Comparison of ENCODE assay signal across 29 mouse cellular contexts in the genomic region with DNA sequence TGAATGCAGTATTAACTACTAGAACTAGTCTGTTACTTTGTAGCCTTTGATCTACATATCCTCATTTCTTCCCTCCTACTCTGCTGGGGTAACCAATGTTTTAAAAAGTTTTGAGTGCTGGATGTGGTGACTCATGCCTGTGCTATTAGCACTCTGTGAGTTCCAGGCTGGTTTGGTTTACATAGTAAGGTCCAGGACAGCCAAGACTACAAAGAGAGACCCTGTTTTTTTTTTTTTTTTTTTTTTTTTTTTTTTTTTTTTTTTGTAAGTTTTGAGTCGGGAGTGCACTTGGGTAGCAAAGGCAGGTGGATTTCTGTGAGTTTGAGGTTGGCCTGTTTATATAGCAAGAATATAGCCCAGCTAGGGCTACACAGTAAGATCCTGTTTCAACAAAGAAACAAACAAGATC. TPM values are rescaled to one million over a fixed set of nuclear protein-coding genes. Genes with fewer than 3 reads are reported as not detected.
DNase-seq lines count a peak whose midpoint lies in the region; ATAC-seq and TF ChIP-seq lines count a peak whose summit lies in the region.
"Had no signal": no experiment of that assay in that cellular context is flagged by ENCODE, and none has a peak within 500 bp of the region (broad histone marks: within the 10 kb centered on the region; RNA-seq: fewer than 3 reads in every experiment).

No protein-coding gene starts in this region.

- no peaks in the 10 kb centered on the region for H3K27me3 ChIP-seq in lung, embryonic 16.5 days (ENCODE audit: control insufficient read depth, insufficient read depth, low read depth, low read length)
- H3K27me3 ChIP-seq in stomach, postnatal 0 days (ENCODE audit: control insufficient read depth, insufficient read depth, low read length): no peaks in the 10 kb centered on the region
- H3K27me3 ChIP-seq: embryonic facial prominence, embryonic 15.5 days; heart, embryonic 12.5 days; hindbrain, embryonic 13.5 days; limb, embryonic 15.5 days; midbrain, embryonic 15.5 days; neural tube, embryonic 15.5 days had no signal

- 0 out of 2 replicates have a peak overlapping the region, but pooled peaks have one; percentile 24 for H3K9ac ChIP-seq in lung, embryonic 16.5 days (ENCODE audit: low read length)
- H3K9ac ChIP-seq in stomach, postnatal 0 days (ENCODE audit: low read length): no peak overlapping the region
- H3K9ac ChIP-seq: embryonic facial prominence, embryonic 15.5 days; forebrain, postnatal 0 days; heart, embryonic 12.5 days; hindbrain, embryonic 13.5 days; limb, embryonic 15.5 days; liver, postnatal 0 days; midbrain, embryonic 15.5 days; neural tube, embryonic 15.5 days had no signal

- TF ChIP-seq CTCF in stomach, postnatal 0 days (IDR thresholded peaks at IDR 0.05; ENCODE audit: low read depth): no peak

- H3K4me2 ChIP-seq in lung, embryonic 16.5 days (ENCODE audit: low read depth, low read length): no peak overlapping the region
- no peak overlapping the region for H3K4me2 ChIP-seq in stomach, postnatal 0 days (replicated peaks; ENCODE audit: low read depth)
- H3K4me2 ChIP-seq: embryonic facial prominence, embryonic 15.5 days; heart, embryonic 12.5 days; hindbrain, embryonic 13.5 days; limb, embryonic 15.5 days; midbrain, embryonic 15.5 days; neural tube, embryonic 15.5 days had no signal

- no peaks in the 10 kb centered on the region for H3K9me3 ChIP-seq in lung, embryonic 16.5 days (ENCODE audit: control insufficient read depth, low read length)
- no peaks in the 10 kb centered on the region for H3K9me3 ChIP-seq in stomach, postnatal 0 days (ENCODE audit: control insufficient read depth, low read length)
- H3K9me3 ChIP-seq: embryonic facial prominence, embryonic 15.5 days; forebrain, embryonic 10.5 days; heart, embryonic 12.5 days; hindbrain, embryonic 13.5 days; limb, embryonic 15.5 days; midbrain, embryonic 15.5 days; neural tube, embryonic 15.5 days had no signal

- no peaks in the 10 kb centered on the region for H3K36me3 ChIP-seq in lung, embryonic 16.5 days (ENCODE audit: control insufficient read depth, insufficient read depth, low read length)
- no peaks in the 10 kb centered on the region for H3K36me3 ChIP-seq in stomach, postnatal 0 days (ENCODE audit: control insufficient read depth, insufficient read depth, low read length)
- H3K36me3 ChIP-seq: embryonic facial prominence, embryonic 15.5 days; forebrain, embryonic 10.5 days; heart, embryonic 12.5 days; hindbrain, embryonic 13.5 days; limb, embryonic 15.5 days; midbrain, embryonic 15.5 days; neural tube, embryonic 15.5 days had no signal

- no peak for TF ChIP-seq EP300 in stomach, postnatal 0 days (optimal IDR thresholded peaks at IDR 0.05)

- no peak overlapping the region for H3K4me3 ChIP-seq in lung, embryonic 16.5 days (ENCODE audit: low read length)
- H3K4me3 ChIP-seq in stomach, postnatal 0 days (ENCODE audit: low read depth, low read length): no peak overlapping the region
- H3K4me3 ChIP-seq: embryonic facial prominence, embryonic 15.5 days; forebrain, embryonic 10.5 days; gastrocnemius, adult 2 months; heart, embryonic 12.5 days; hindbrain, embryonic 13.5 days; layer of hippocampus, adult 2 months; limb, embryonic 15.5 days; midbrain, embryonic 15.5 days; neural tube, embryonic 15.5 days had no signal

- ATAC-seq in lung, embryonic 16.5 days (ENCODE audit: low read depth): peak; percentile 92
- ATAC-seq in stomach, postnatal 0 days (ENCODE audit: low FRiP score, low TSS enrichment): peak; percentile 87
- ATAC-seq: CD4-positive, CD25-positive, alpha-beta regulatory T cell, adult 4 months; forebrain, postnatal 0 days; inflammation-experienced regulatory T-cells, adult 6 months; liver, postnatal 0 days; midbrain, embryonic 15.5 days had no signal

- DNase-seq in lung, postnatal 4 days: no peak
- DNase-seq in NIH3T3 (ENCODE audit: low read depth): peak; percentile 80
- DNase-seq in lung, postnatal 10 days: peak; percentile 33
- DNase-seq in stomach, postnatal 0 days (ENCODE audit: low spot score): peak; percentile 35
- DNase-seq in spleen, postnatal 14 days (ENCODE audit: low spot score in 2 of 2): no peak
- DNase-seq in frontal cortex, postnatal 14 days (ENCODE audit: low spot score in 2 of 2): no peak
- no peak for DNase-seq in left cerebral cortex, adult 11 months (ENCODE audit: low spot score)
- DNase-seq: adrenal gland, adult 8-10 months; cerebellum, adult 11-12 months; cerebellum, postnatal 25 days; forebrain, postnatal 0 days; gastrocnemius, adult 2 months; heart, postnatal 14 days; kidney, postnatal 10 days; liver, postnatal 0 days had no signal

- H3K4me1 ChIP-seq in lung, embryonic 16.5 days (replicated peaks; ENCODE audit: control insufficient read depth, insufficient read depth, low read length): peaks cover 4% of the 10 kb centered on the region
- no peaks in the 10 kb centered on the region for H3K4me1 ChIP-seq in stomach, postnatal 0 days (replicated peaks; ENCODE audit: control insufficient read depth, insufficient read depth)
- H3K4me1 ChIP-seq: embryonic facial prominence, embryonic 15.5 days; forebrain, embryonic 10.5 days; heart, embryonic 12.5 days; hindbrain, embryonic 13.5 days; limb, embryonic 15.5 days; midbrain, embryonic 15.5 days; neural tube, embryonic 15.5 days had no signal

- H3K27ac ChIP-seq in lung, embryonic 16.5 days (ENCODE audit: low read length): peak overlapping the region; percentile 69
- H3K27ac ChIP-seq in stomach, postnatal 0 days (replicated peaks): peak overlapping the region; percentile 74
- H3K27ac ChIP-seq: embryonic facial prominence, embryonic 15.5 days; forebrain, embryonic 10.5 days; gastrocnemius, adult 2 months; hindbrain, embryonic 13.5 days; layer of hippocampus, adult 2 months; limb, embryonic 15.5 days; midbrain, embryonic 15.5 days; neural tube, embryonic 15.5 days had no signal

- 5% methylated on average over 1 of the region's 1 CpGs for WGBS in lung, embryonic 16.5 days
- WGBS in stomach, postnatal 0 days: 5% methylated on average over 1 of the region's 1 CpGs

RNA-seq across cellular contexts. Expression of a gene that starts 7.6 kb away (rescaled TPM):
- polyA plus RNA-seq in lung, embryonic 16.5 days (2015; fragmentation: Nextera tagmentation; extraction: Ambion mirVana): 0.20 and 0.23 TPM in 2 replicates
- polyA plus RNA-seq in stomach, postnatal 0 days (2015; fragmentation: Nextera tagmentation; extraction: Ambion mirVana): 67.6 and 68.0 TPM in 2 replicates
- polyA plus RNA-seq: CD4-positive, CD25-positive, alpha-beta regulatory T cell, adult 4 months; forebrain, embryonic 10.5 days; forebrain, postnatal 0 days; heart, embryonic 12.5 days; hindbrain, embryonic 13.5 days; inflammation-experienced regulatory T-cells, adult 6 months; midbrain, embryonic 15.5 days; neural tube, embryonic 15.5 days; spleen, adult 2 months had no signal

RNA-seq across cellular contexts. Expression of a gene that starts 20.9 kb away (rescaled TPM):
- polyA plus RNA-seq in lung, embryonic 16.5 days (2015; fragmentation: Nextera tagmentation; extraction: Ambion mirVana): not detected in 2 replicates
- polyA plus RNA-seq in stomach, postnatal 0 days (2015; fragmentation: Nextera tagmentation; extraction: Ambion mirVana): not detected in 2 replicates
- polyA plus RNA-seq: CD4-positive, CD25-positive, alpha-beta regulatory T cell, adult 4 months; embryonic facial prominence, embryonic 15.5 days; forebrain, embryonic 10.5 days; forebrain, postnatal 0 days; heart, embryonic 12.5 days; hindbrain, embryonic 13.5 days; inflammation-experienced regulatory T-cells, adult 6 months; limb, embryonic 15.5 days; liver, postnatal 0 days; midbrain, embryonic 15.5 days; neural tube, embryonic 15.5 days; spleen, adult 2 months; testis, adult 2 months; urinary bladder, adult 2 months had no signal

RNA-seq across cellular contexts. Expression of a gene that starts 34.7 kb away (rescaled TPM):
- polyA plus RNA-seq in lung, embryonic 16.5 days (2015; fragmentation: Nextera tagmentation; extraction: Ambion mirVana): 8.5 and 12.2 TPM in 2 replicates
- polyA plus RNA-seq in stomach, postnatal 0 days (2015; fragmentation: Nextera tagmentation; extraction: Ambion mirVana): 8.5 and 8.7 TPM in 2 replicates

RNA-seq across cellular contexts. Expression of a gene that starts 42.2 kb away (rescaled TPM):
- polyA plus RNA-seq in lung, embryonic 16.5 days (2015; fragmentation: Nextera tagmentation; extraction: Ambion mirVana): not detected in 2 replicates
- polyA plus RNA-seq in stomach, postnatal 0 days (2015; fragmentation: Nextera tagmentation; extraction: Ambion mirVana): not detected in 2 replicates
- polyA plus RNA-seq: CD4-positive, CD25-positive, alpha-beta regulatory T cell, adult 4 months; embryonic facial prominence, embryonic 15.5 days; forebrain, embryonic 10.5 days; forebrain, postnatal 0 days; heart, embryonic 12.5 days; hindbrain, embryonic 13.5 days; inflammation-experienced regulatory T-cells, adult 6 months; limb, embryonic 15.5 days; liver, postnatal 0 days; midbrain, embryonic 15.5 days; neural tube, embryonic 15.5 days; spleen, adult 2 months; testis, adult 2 months; urinary bladder, adult 2 months had no signal

RNA-seq across cellular contexts. Expression of a gene that starts 44.5 kb away (rescaled TPM):
- polyA plus RNA-seq in lung, embryonic 16.5 days (2015; fragmentation: Nextera tagmentation; extraction: Ambion mirVana): 213 and 216 TPM in 2 replicates
- polyA plus RNA-seq in stomach, postnatal 0 days (2015; fragmentation: Nextera tagmentation; extraction: Ambion mirVana): 194 and 198 TPM in 2 replicates

Comparison
In these comparisons a context has a peak if more than half of its experiments do, and no peak if none do; other contexts are left out.
1. DNase-seq: peak in NIH3T3 (single experiment), lung, postnatal 10 days (single experiment) and stomach, postnatal 0 days (single experiment); none in lung, postnatal 4 days (0 of 2), spleen, postnatal 14 days (0 of 2), frontal cortex, postnatal 14 days (0 of 2) and left cerebral cortex, adult 11 months (single experiment).
2. RNA of a gene that starts 7.6 kb away (polyA plus RNA-seq): 67.6 to 68.0 TPM in stomach, postnatal 0 days; 0.20 to 0.23 TPM in lung, embryonic 16.5 days; every median in the first group is over 10 times any median in the second.